Mouse (Mus musculus) hindbrain, postnatal 0 days (tissue): Measurements from ENCODE around the gene Pin1. TPM values are rescaled to one million over a fixed set of nuclear protein-coding genes. Genes with fewer than 3 reads are reported as not detected.

Experiments used
- ATAC-seq: fragments of 200-750 bp; cut with Nextera tagmentation; 2 replicates; pipeline ENCODE4 v1.8.0; 2017; ENCODE audit warnings: mild to moderate bottlenecking, moderate TSS enrichment, moderate library complexity
- DNase-seq: peaks from one replicate; pipeline ENCODE4 v3.0.0-alpha.2; 2015; ENCODE audit warnings: low spot score
- H3K27ac ChIP-seq: fragments of 300-500 bp; sonication (generic); 2 replicates; pipeline ENCODE4 v1.5.1; 2014; ENCODE audit warnings: mild to moderate bottlenecking
- H3K27me3 ChIP-seq: fragments of 300-500 bp; sonication (generic); 2 replicates; pipeline ENCODE4 v1.6.1; 2014; ENCODE audit warnings: low read length, mixed read lengths; ENCODE audit not compliant: insufficient read depth
- H3K36me3 ChIP-seq: fragments of 300-500 bp; sonication (generic); 2 replicates; pipeline ENCODE4 v1.6.1; 2014; ENCODE audit warnings: low read length, mixed read lengths; ENCODE audit not compliant: insufficient read depth
- H3K4me1 ChIP-seq: fragments of 300-500 bp; sonication (generic); 2 replicates; pipeline ENCODE4 v1.6.1; 2014; ENCODE audit warnings: antibody characterized with exemption, low read length, mixed read lengths; ENCODE audit not compliant: insufficient read depth
- H3K4me2 ChIP-seq: fragments of 300-500 bp; sonication (generic); 2 replicates; pipeline ENCODE4 v1.6.1; 2014; ENCODE audit warnings: low read depth, mild to moderate bottlenecking, low read length, moderate library complexity, mixed read lengths
- H3K4me3 ChIP-seq: fragments of 300-500 bp; sonication (generic); 2 replicates; pipeline ENCODE4 v1.5.1; 2014; ENCODE audit warnings: low read length
- H3K9ac ChIP-seq: fragments of 300-500 bp; sonication (generic); replicated peaks from 2 replicates; pipeline ENCODE4 v1.6.1; 2014; ENCODE audit warnings: mild to moderate bottlenecking, low read length, moderate library complexity, mixed read lengths
- H3K9me3 ChIP-seq: fragments of 300-500 bp; sonication (generic); 2 replicates; pipeline ENCODE4 v1.6.1; 2016; ENCODE audit warnings: low read length, mixed read lengths
- CTCF ChIP-seq: IDR thresholded peaks from 2 replicates; pipeline ENCODE4 v1.5.1; 2016; ENCODE audit warnings: antibody characterized with exemption, control low read depth, low read depth
- WGBS: fragments of 180-500 bp; shearing (Covaris S2); extraction: QIAGEN DNeasy Blood & Tissue Kit; methylation state at CpG from one replicate; pipeline ENCODE4 v1.1.7; 2014; 5-methylcytosine and 5-hydroxymethylcytosine counted together
- polyA plus RNA-seq: library from polyadenylated mRNA; unstranded; fragments of >200 nt; fragmentation: Nextera tagmentation; extraction: Ambion mirVana; gene quantifications from 2 replicates; pipeline ENCODE4 v1.2.1, GENCODE M21; 2015
- total RNA-seq: library from RNA; depleted of rRNA; stranded (reverse); fragments of >200 nt; gene quantifications from 2 replicates; pipeline ENCODE4 v1.2.3, GENCODE M21; 2014

Pin1 gene
- total and polyA plus RNA-seq, 2 experiments from 2014 or later: 44.3 to 68.0 TPM

DNA sequence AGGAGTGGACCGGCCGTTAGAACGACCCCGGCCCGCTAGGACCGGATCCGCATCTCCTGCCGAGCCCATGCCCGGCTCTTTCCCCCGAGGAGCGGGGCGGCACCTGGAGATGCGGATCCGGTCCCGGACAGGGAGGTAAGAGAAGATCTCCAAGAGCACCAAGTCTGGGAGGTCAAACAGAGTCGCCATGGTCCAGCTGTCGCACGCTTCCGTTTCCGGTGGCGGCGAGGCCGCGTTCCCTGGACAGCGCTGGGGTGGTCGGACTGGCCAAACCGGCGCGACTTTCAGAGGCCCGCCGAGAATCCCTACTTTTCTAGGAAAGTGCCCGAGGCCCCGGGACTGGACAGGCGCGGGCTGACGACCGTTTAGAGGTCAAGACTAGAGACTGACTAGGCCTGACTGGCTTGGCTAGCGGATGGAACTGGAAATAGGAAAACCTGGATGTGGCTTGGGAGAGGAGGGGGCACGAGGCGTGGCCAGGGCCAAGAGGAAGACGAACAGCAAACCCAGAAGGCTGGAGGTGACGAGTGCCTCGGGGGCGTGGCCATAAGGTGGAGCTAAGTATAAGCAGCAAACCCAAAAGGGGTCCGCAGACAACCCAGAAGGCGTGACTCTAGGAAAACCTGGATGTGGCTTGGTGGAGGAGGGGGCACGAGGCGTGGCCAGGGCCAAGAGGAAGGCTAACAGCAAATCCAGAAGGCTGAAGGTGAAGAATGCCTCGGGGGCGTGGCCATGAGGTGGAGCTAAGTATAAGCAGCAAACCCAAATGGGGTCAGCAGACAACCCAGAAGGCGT, 9.6 kb upstream of the Pin1 start, which contains the start of gene Ubl5:
TSS of gene Ubl5 (plus strand) at position 778 of the 795 bp plus-strand sequence.
- Histone ChIP-seq H3K4me1 (peaks cover 8% of the 10 kb centered on the region), H3K4me2 (peak within 1 kb of the TSS; percentile 91), H3K27ac (peak within 1 kb of the TSS; percentile 86), H3K9ac (peak within 1 kb of the TSS; percentile 83), H3K4me3 (peak within 1 kb of the TSS; percentile 64), H3K27me3 (no peaks in the 10 kb centered on the region), H3K36me3 (peaks cover 19% of the 10 kb centered on the region), H3K9me3 (no peaks in the 10 kb centered on the region)
- ATAC-seq: peak; percentile 92
- 1% methylated on average over 51 of the region's 51 CpGs for WGBS
- DNase-seq: peak; percentile 96
- TF ChIP-seq CTCF: no peak; the same call in 1 of the 2 replicates

DNA sequence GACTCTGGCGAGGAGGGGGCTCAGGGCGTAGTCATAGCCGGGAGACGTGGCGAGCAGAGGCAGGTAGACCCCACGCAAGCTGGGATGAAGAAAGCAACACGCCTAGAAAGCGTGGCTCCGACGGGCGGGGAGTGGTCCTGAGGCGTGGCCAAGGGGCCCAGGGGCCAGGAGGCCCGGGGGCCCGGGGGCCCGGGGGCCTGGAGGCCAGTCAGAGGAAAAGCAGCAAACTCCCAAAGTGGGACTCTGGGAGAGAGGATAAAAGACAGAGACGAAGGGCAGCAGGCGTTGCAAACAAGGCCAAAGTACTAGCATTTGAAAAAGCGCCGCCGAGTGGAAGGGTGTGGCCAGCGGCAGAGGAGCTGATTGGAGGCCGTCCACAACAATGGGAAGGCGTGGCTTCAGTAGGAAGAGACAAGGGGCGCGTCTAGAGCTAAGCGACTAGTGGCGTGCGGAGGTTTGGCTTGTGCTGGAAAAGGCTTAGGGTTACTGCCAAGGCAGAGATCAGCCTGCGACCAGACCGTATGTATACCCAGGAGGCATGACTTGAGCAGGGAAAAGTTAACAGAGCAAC, 8.9 kb upstream of the Pin1 start:
- DNase-seq (peak; percentile 91), ATAC-seq (peak; percentile 70)
- WGBS: under 1% methylated on average over 30 of the region's 30 CpGs

DNA sequence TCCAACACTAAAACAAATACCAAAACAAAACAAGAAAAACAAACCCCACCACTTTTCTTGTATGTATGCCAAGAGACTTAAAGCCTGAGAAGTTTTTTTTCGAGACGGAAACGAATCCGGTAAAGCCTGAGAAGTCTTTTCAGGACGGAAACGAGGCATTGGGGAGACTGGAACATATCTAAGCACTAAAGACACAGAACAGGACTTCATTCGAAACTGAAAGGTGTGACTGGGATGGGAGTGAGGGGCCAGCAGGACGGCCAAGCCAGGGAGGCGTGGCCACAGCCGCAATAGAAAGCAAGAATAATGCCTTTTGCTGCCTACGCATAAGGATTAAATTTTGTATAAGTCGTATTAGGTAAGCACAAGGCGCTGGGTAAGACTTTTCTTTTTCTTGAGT, 8.1 kb upstream of the Pin1 start:
- Histone ChIP-seq H3K36me3 (peaks cover 8% of the 10 kb centered on the region), H3K9ac (peak overlapping the region; percentile 83), H3K27me3 (no peaks in the 10 kb centered on the region), H3K4me3 (peak overlapping the region; percentile 64), H3K27ac (peak overlapping the region; percentile 86), H3K4me1 (peaks cover 8% of the 10 kb centered on the region), H3K4me2 (peak overlapping the region; percentile 91), H3K9me3 (no peaks in the 10 kb centered on the region)
- TF ChIP-seq CTCF: no peak
- ATAC-seq (no peak), DNase-seq (no peak)
- 10% methylated on average over 13 of the region's 13 CpGs for WGBS

More for the DNA sequence above, 8.9 kb upstream of the Pin1 start:
- Histone ChIP-seq H3K9me3 (no peaks in the 10 kb centered on the region), H3K4me3 (peak overlapping the region; percentile 64), H3K27me3 (no peaks in the 10 kb centered on the region), H3K4me1 (peaks cover 8% of the 10 kb centered on the region), H3K4me2 (peak overlapping the region; percentile 91), H3K9ac (peak overlapping the region; percentile 83), H3K36me3 (peaks cover 16% of the 10 kb centered on the region), H3K27ac (peak overlapping the region; percentile 86)
- peak; percentile 33; the same call in 1 of the 2 replicates for TF ChIP-seq CTCF

GRCm38 (mm10) chr9:20644360-20645081, 7.4 kb upstream of the Pin1 start, which contains the start of gene Fbxl12:
TSS of gene Fbxl12 (minus strand) at chr9:20644767.
- peak; percentile 46 for ATAC-seq

GRCm38 (mm10) chr9:20645121-20645520, 6.8 kb upstream of the Pin1 start:
- DNase-seq (peak; percentile 25), ATAC-seq (no peak)
- peak overlapping the region; percentile 91 for H3K4me2 ChIP-seq
- peak overlapping the region; percentile 64 for H3K4me3 ChIP-seq
- WGBS: 4% methylated on average over 17 of the region's 17 CpGs
- no peaks in the 10 kb centered on the region for H3K27me3 ChIP-seq
- peak overlapping the region; percentile 83 for H3K9ac ChIP-seq
- peaks cover 8% of the 10 kb centered on the region for H3K4me1 ChIP-seq
- peaks cover 11% of the 10 kb centered on the region; the same call in 1 of the 2 replicates for H3K36me3 ChIP-seq
- peak overlapping the region; percentile 86 for H3K27ac ChIP-seq
- no peak for TF ChIP-seq CTCF
- H3K9me3 ChIP-seq: no peaks in the 10 kb centered on the region

More at GRCm38 (mm10) chr9:20644360-20645081, 7.4 kb upstream of the Pin1 start, which contains the start of gene Fbxl12:
- peaks cover 11% of the 10 kb centered on the region; the same call in 1 of the 2 replicates for H3K36me3 ChIP-seq
- peaks cover 8% of the 10 kb centered on the region for H3K4me1 ChIP-seq
- H3K9me3 ChIP-seq: no peaks in the 10 kb centered on the region
- no peak for TF ChIP-seq CTCF
- peak within 1 kb of the TSS; percentile 83 for H3K9ac ChIP-seq
- DNase-seq: peak; percentile 91
- peak within 1 kb of the TSS; percentile 86 for H3K27ac ChIP-seq
- peak within 1 kb of the TSS; percentile 64 for H3K4me3 ChIP-seq
- H3K27me3 ChIP-seq: no peaks in the 10 kb centered on the region
- under 1% methylated on average over 43 of the region's 43 CpGs for WGBS
- peak within 1 kb of the TSS; percentile 91 for H3K4me2 ChIP-seq

DNA sequence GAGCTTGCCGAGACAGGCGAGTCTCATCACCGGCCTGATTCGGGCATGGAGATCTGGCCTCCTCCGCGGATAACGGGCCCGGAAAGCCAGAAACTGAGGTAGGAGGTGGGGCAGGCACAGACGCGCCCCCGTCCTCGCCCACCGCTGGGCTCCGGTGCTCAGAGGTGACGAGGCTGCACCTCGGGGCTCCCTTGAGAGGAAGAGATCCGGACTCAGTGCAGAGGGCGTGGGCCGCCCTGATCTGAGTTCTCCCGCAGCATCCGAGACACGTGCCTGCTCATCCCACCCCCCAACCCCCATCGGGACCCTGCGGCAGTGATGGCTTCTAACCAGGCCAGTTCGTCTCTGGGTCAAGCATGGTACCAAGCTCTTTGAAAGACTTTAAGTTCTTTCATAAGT, 364 bp downstream of the Pin1 start:
- Histone ChIP-seq H3K27ac (peak overlapping the region; percentile 66; the same call in 1 of the 2 replicates), H3K4me3 (peak overlapping the region; percentile 81), H3K4me2 (peak overlapping the region; percentile 70), H3K9me3 (no peaks in the 10 kb centered on the region), H3K4me1 (peaks cover 18% of the 10 kb centered on the region), H3K27me3 (no peaks in the 10 kb centered on the region), H3K36me3 (peaks cover 15% of the 10 kb centered on the region), H3K9ac (peak overlapping the region; percentile 79)
- WGBS: 0% methylated on average over 25 of the region's 25 CpGs
- no peak; the same call in 1 of the 2 replicates for TF ChIP-seq CTCF
- ATAC-seq (peak; percentile 11; the same call in 1 of the 2 replicates), DNase-seq (peak; percentile 21)
